Mouse (Mus musculus) liver, postnatal 0 days (tissue): ENCODE measurements around the gene Pip4k2a. TPM values are rescaled to one million over a fixed set of nuclear protein-coding genes. Genes with fewer than 3 reads are reported as not detected.
"Not testable (repeated sequence)": the region's sequence is repeated elsewhere in the genome, so short reads cannot be mapped to it uniquely, and the experiment has no call there.

Experiments used
- ATAC-seq: fragments of 200-750 bp; cut with Nextera tagmentation; 2 replicates; pipeline ENCODE4 v1.8.0; 2017; ENCODE audit warnings: mild to moderate bottlenecking, moderate library complexity
- DNase-seq: peaks from one replicate; pipeline ENCODE4 v3.0.0-alpha.2; 2016
- H3K27ac ChIP-seq: fragments of 300-500 bp; sonication (generic); 2 replicates; pipeline ENCODE4 v1.5.1; 2014; ENCODE audit warnings: antibody characterized with exemption, moderate library complexity, mild to moderate bottlenecking, low read depth
- H3K27me3 ChIP-seq: fragments of 300-500 bp; sonication (generic); 2 replicates; pipeline ENCODE4 v1.6.1; 2014; ENCODE audit warnings: low read length, control low read depth, mixed read lengths; ENCODE audit not compliant: insufficient read depth
- H3K36me3 ChIP-seq: fragments of 300-500 bp; sonication (generic); replicated peaks from 2 replicates; pipeline ENCODE4 v1.6.1; 2014; ENCODE audit warnings: mild to moderate bottlenecking, control low read depth, low read length, moderate library complexity, mixed read lengths; ENCODE audit not compliant: insufficient read depth
- H3K4me1 ChIP-seq: fragments of 300-500 bp; sonication (generic); 2 replicates; pipeline ENCODE4 v1.6.1; 2014; ENCODE audit warnings: antibody characterized with exemption, mild to moderate bottlenecking, control low read depth; ENCODE audit not compliant: insufficient read depth
- H3K4me2 ChIP-seq: fragments of 300-500 bp; sonication (generic); 2 replicates; pipeline ENCODE4 v1.6.1; 2014; ENCODE audit warnings: low read depth, mild to moderate bottlenecking, low read length, moderate library complexity, mixed read lengths
- H3K4me3 ChIP-seq: fragments of 300-500 bp; sonication (generic); 2 replicates; pipeline ENCODE4 v1.5.1; 2014; ENCODE audit warnings: low read depth, low read length
- H3K9ac ChIP-seq: fragments of 300-500 bp; sonication (generic); replicated peaks from 2 replicates; pipeline ENCODE4 v1.6.1; 2014; ENCODE audit warnings: mild to moderate bottlenecking, moderate library complexity
- H3K9me3 ChIP-seq: fragments of 300-500 bp; sonication (generic); 2 replicates; pipeline ENCODE4 v1.6.1; 2016; ENCODE audit warnings: mild to moderate bottlenecking, control low read depth, low read length, mixed read lengths
- CTCF ChIP-seq: sonication (generic); IDR thresholded peaks from 2 replicates; pipeline ENCODE4 v1.5.1; 2016; ENCODE audit warnings: antibody characterized with exemption, low read depth
- EP300 ChIP-seq: IDR thresholded peaks from 2 replicates; pipeline ENCODE4 v1.6.1; 2016; ENCODE audit warnings: antibody characterized with exemption, low read depth, mild to moderate bottlenecking
- WGBS: fragments of 180-500 bp; shearing (Covaris S2); extraction: QIAGEN DNeasy Blood & Tissue Kit; methylation state at CpG from one replicate; pipeline ENCODE4 v1.1.7; 2014; ENCODE audit not compliant: insufficient replicate concordance; 5-methylcytosine and 5-hydroxymethylcytosine counted together
- polyA plus RNA-seq: library from polyadenylated mRNA; unstranded; fragments of >200 nt; fragmentation: Nextera tagmentation; extraction: Ambion mirVana; gene quantifications from 2 replicates; pipeline ENCODE4 v1.2.1, GENCODE M21; 2015

Gene Pip4k2a
- polyA plus RNA-seq, 1 experiment from 2014 or later: 8.0 TPM

DNA sequence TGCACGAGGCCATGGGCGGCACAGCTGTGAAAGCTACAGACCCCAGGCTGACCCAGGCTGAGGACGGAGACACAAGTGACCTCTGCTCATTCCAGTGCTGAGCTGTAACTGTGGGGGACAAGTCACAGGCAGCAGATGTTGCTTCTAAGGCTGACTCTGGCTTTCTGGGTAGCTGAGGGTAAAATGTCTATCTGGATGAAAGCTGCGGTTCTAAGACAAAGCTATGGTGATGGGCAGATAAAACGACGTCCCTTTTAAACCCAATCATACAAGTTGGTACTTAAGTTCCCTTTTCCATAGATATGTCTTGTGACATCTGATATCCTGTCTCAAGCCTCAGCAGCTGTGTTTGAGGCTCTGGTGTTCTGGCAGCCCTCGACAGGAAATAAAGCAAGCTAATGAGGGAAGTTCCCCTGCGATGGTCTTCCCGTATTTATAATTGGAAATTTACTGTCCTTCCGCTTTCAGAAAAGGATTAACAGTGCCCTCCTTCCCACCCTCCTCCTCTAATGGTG, 100.1 kb downstream of the Pip4k2a start:
- peak; percentile 20 for DNase-seq
- Histone ChIP-seq H3K4me2 (peak overlapping the region; percentile 27; the same call in 1 of the 2 replicates), H3K27ac (peak overlapping the region; percentile 64)

DNA sequence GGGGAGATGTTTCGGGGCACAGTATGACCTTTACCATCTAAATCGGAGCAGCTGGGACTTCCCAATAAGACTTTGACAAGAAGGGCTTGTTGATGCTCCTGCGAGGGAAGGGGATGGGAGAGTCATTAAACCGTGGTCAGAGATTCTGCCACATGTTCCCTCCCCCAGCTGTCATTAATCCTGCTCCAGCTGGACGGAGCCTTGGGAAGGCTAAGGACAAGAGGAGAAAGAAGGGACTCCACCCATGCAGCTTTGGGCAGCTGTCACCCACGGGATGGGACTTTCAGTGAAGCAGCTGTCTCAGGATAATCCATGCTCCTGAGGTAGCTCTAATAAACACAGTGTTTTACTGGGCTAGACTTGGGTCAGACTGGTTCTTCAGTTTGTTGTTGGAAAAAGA, 101.9 kb downstream of the Pip4k2a start:
- no peak for TF ChIP-seq CTCF
- 0 out of 2 replicates have a peak, but pooled peaks cover under 1% of the 10 kb centered on the region for H3K36me3 ChIP-seq
- H3K4me3 ChIP-seq: no peak overlapping the region
- H3K27me3 ChIP-seq: no peaks in the 10 kb centered on the region
- H3K4me2 ChIP-seq: no peak overlapping the region
- no peaks in the 10 kb centered on the region for H3K9me3 ChIP-seq
- ATAC-seq (no peak), DNase-seq (no peak)
- H3K27ac ChIP-seq: no peak overlapping the region
- no peak overlapping the region for H3K9ac ChIP-seq
- H3K4me1 ChIP-seq: peaks cover 19% of the 10 kb centered on the region
- WGBS: 76% methylated on average over 6 of the region's 6 CpGs

More for the DNA sequence above, 100.1 kb downstream of the Pip4k2a start:
- H3K36me3 ChIP-seq: 0 out of 2 replicates have a peak, but pooled peaks cover 2% of the 10 kb centered on the region
- WGBS: 19% methylated on average over 10 of the region's 10 CpGs
- no peak for TF ChIP-seq EP300
- no peak for TF ChIP-seq CTCF
- no peak overlapping the region for H3K9ac ChIP-seq
- H3K27me3 ChIP-seq: no peaks in the 10 kb centered on the region
- peaks cover 13% of the 10 kb centered on the region for H3K4me1 ChIP-seq
- ATAC-seq: peak; percentile 66
- H3K9me3 ChIP-seq: no peaks in the 10 kb centered on the region
- H3K4me3 ChIP-seq: no peak overlapping the region

DNA sequence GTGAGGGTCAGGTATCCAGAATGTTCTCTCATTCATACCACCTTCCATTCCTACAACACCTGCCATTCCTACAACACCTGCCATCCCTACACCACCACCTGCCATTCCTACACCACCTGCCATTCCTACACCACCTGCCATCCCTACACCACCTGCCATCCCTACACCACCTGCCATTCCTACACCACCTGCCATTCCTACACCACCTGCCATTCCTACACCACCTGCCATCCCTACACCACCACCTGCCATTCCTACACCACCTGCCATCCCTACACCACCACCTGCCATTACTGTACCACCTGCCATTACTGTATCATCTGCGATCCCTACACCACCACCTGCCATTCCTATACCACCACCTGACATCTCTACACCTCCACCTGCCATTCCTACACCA, 104.6 kb downstream of the Pip4k2a start:
- H3K27me3 ChIP-seq, ATAC-seq, H3K9me3 ChIP-seq, H3K4me2 ChIP-seq, H3K36me3 ChIP-seq, H3K27ac ChIP-seq, H3K4me3 ChIP-seq, DNase-seq, H3K9ac ChIP-seq: not testable (repeated sequence)
- 85% methylated on average over 1 of the region's 1 CpGs for WGBS
- H3K4me1 ChIP-seq: peaks cover 20% of the 10 kb centered on the region

DNA sequence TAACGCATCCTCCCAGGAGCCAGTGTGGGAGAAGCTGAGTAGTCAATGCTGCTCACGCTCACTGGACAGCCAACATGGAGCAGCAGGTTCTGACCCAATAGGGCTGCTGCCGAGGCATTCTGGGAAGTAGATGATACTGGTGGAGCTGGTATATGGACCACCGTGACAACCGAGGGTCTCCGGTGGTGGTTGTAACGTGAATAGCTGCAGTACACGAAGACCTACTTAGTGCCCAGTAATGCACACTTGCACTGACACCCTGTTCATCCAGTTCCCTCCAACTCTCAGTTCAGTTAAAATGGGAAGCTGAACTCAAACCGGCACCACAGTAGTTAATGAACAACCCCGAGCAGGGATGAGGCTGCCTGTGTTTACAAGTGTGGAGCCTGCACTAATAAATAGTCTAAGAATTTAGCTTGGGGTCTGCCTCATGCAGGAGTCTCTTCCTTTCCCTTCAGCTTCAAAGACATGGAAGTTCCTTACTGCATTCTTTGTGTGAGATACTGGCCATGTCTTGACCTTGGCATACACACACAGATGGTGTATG, 105.9 kb downstream of the Pip4k2a start:
- TF ChIP-seq EP300 (no peak), CTCF (no peak)
- H3K4me1 ChIP-seq: peaks cover 11% of the 10 kb centered on the region
- 75% methylated on average over 10 of the region's 10 CpGs for WGBS

DNA sequence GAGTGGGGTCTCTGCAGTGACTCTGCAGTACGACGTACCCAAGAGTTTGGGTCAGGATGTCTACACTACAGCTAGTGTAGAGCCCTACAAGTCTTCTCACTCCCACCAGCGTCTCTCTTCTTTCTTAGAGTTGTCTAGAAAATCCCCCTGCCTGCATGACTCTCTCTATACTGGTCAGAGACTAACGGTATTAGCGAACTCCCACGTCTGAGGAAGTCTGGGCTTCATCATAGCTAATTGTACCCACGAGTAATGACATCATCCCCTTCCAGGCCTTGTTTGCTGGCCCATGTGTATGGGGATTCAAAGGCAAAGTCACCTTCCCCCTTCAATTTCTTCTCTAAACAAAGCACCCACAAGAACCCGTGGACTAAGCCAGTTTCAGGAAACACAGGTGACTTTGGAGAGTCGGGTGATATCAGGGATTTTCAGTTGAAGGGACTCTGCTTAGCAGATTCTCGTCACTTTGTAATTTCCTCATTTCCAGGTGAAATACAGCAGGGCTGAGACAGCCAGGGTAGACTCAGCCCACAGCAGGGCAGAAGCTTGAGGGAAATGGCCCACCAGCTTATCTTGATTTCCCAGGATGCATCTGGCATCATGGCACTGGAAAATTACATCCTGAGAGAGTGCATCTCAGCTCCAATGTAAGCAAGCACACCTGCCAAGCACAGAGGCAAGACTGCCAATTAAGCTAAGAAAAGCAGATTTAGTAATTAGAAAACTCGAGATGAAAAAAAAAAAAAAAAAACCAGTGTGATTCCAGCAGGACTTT, 107.5 kb downstream of the Pip4k2a start:
- no peak overlapping the region for H3K4me3 ChIP-seq
- peaks cover 9% of the 10 kb centered on the region; the same call in 1 of the 2 replicates for H3K4me1 ChIP-seq
- no peak for TF ChIP-seq EP300
- TF ChIP-seq CTCF: no peak
- H3K4me2 ChIP-seq: no peak overlapping the region
- no peaks in the 10 kb centered on the region for H3K27me3 ChIP-seq
- H3K9ac ChIP-seq: no peak overlapping the region
- DNase-seq: no peak
- H3K9me3 ChIP-seq: no peaks in the 10 kb centered on the region
- 55% methylated on average over 11 of the region's 11 CpGs for WGBS
- no peak for ATAC-seq
- peaks cover 5% of the 10 kb centered on the region for H3K36me3 ChIP-seq
- H3K27ac ChIP-seq: no peak overlapping the region

More for the DNA sequence above, 105.9 kb downstream of the Pip4k2a start:
- Histone ChIP-seq H3K27ac (no peak overlapping the region), H3K9me3 (no peaks in the 10 kb centered on the region), H3K36me3 (peaks cover 5% of the 10 kb centered on the region), H3K4me3 (no peak overlapping the region), H3K27me3 (no peaks in the 10 kb centered on the region), H3K9ac (no peak overlapping the region), H3K4me2 (no peak overlapping the region)
- no peak for DNase-seq
- no peak for ATAC-seq

DNA sequence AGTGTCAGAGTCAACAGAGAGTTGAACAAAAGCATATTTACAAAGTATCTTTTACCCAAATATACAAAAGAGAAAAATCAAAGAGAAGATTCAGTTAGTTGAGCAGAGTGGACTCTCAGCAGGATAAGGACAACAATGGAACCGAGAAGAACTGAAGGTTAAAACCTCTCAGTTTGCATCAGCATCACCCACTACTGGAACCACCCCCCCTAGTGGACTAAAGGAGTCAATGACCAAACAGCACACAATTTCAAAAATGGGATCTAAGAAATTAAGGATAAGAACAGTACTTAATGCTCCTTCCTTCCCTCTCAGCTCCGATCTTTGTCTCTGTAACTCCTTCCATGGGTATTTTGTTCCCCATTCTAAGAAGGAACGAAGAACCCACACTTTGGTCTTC, 113.6 kb downstream of the Pip4k2a start:
- no peak for TF ChIP-seq EP300
- peak; percentile 61 for TF ChIP-seq CTCF
- H3K4me3 ChIP-seq: no peak overlapping the region
- ATAC-seq (no peak), DNase-seq (no peak)
- no peaks in the 10 kb centered on the region for H3K4me1 ChIP-seq
- 78% methylated on average over 3 of the region's 3 CpGs for WGBS
- H3K36me3 ChIP-seq: peaks cover 5% of the 10 kb centered on the region
- no peaks in the 10 kb centered on the region for H3K9me3 ChIP-seq
- no peak overlapping the region for H3K27ac ChIP-seq
- H3K4me2 ChIP-seq: no peak overlapping the region
- H3K9ac ChIP-seq: no peak overlapping the region
- no peaks in the 10 kb centered on the region for H3K27me3 ChIP-seq
